Mouse (Mus musculus): ENCODE results near the gene Pml.

The Pml gene

GRCm38 (mm10) chr9:58241780-58242485 is 7.7 kb downstream of the Pml start:
- DNase-seq (ENCODE audit: low spot score in 2 of 2): no peak

GRCm38 (mm10) chr9:58234502-58235015 is 15.0 kb downstream of the Pml start:
- DNase-seq (ENCODE audit: low spot score in 2 of 2): no peak

- DNase-seq (ENCODE audit: low spot score in 2 of 2): no peak
Measured at GRCm38 (mm10) chr9:58232374-58232773, 17.2 kb downstream of the Pml start.

GRCm38 (mm10) chr9:58231746-58232145 is 17.8 kb downstream of the Pml start:
- DNase-seq (ENCODE audit: low spot score in 2 of 2): no peak

- DNase-seq (ENCODE audit: low spot score in 2 of 2): no peak
Measured at GRCm38 (mm10) chr9:58228777-58229466, 20.7 kb downstream of the Pml start.

- peak; percentile 24 to 76 for DNase-seq (ENCODE audit: low spot score in 2 of 2)
Measured at GRCm38 (mm10) chr9:58225915-58226913, 23.4 kb downstream of the Pml start.

GRCm38 (mm10) chr9:58224356-58224755 is 25.2 kb downstream of the Pml start:
- DNase-seq (ENCODE audit: low spot score in 2 of 2): no peak

GRCm38 (mm10) chr9:58220218-58220903 is 29.2 kb downstream of the Pml start:
- DNase-seq (ENCODE audit: low spot score in 2 of 2): peak in 1 of 2 experiments; percentile 54

- no peak for DNase-seq (ENCODE audit: low spot score in 2 of 2)
Measured at GRCm38 (mm10) chr9:58218539-58218938, 31.0 kb downstream of the Pml start.

- DNase-seq (ENCODE audit: low spot score in 2 of 2): no peak
Measured at GRCm38 (mm10) chr9:58216402-58216801, 33.2 kb downstream of the Pml start.

- DNase-seq (ENCODE audit: low spot score in 2 of 2): no peak
Measured at GRCm38 (mm10) chr9:58214519-58215180, 34.9 kb downstream of the Pml start.

GRCm38 (mm10) chr9:58213865-58214264 is 35.7 kb downstream of the Pml start:
- no peak for DNase-seq (ENCODE audit: low spot score in 2 of 2)

- DNase-seq (ENCODE audit: low spot score in 2 of 2): no peak
Measured at GRCm38 (mm10) chr9:58213377-58213776, 36.2 kb downstream of the Pml start.

- no peak for DNase-seq (ENCODE audit: low spot score in 2 of 2)
Measured at GRCm38 (mm10) chr9:58210304-58210627, 39.3 kb downstream of the Pml start.

GRCm38 (mm10) chr9:58209462-58210303 is 39.9 kb downstream of the Pml start:
- DNase-seq (ENCODE audit: low spot score in 2 of 2): no peak

- no peak for DNase-seq (ENCODE audit: low spot score in 2 of 2)
Measured at GRCm38 (mm10) chr9:58206013-58206412, 43.6 kb downstream of the Pml start.

- DNase-seq (ENCODE audit: low spot score in 2 of 2): peak; percentile 71 to 92
Measured at GRCm38 (mm10) chr9:58204448-58205000, 45.1 kb downstream of the Pml start.

GRCm38 (mm10) chr9:58203516-58204447 is 45.8 kb downstream of the Pml start, which contains the start of the genes Islr and Islr2:
Gene Islr, minus strand, starts transcription at chr9:58204306.
Gene Islr2, minus strand, starts transcription at chr9:58204319.
- DNase-seq (ENCODE audit: low spot score in 2 of 2): peak; percentile 20 to 64

All from thymus, postnatal 10 days (tissue).